Mouse (Mus musculus): ENCODE measurements around the gene Vmo1.
"Not testable (repeated sequence)": the region's sequence is repeated elsewhere in the genome, so short reads cannot be mapped to it uniquely, and the experiment has no call there.

The Vmo1 gene

GRCm38 (mm10) chr11:70485498-70485897, 28.9 kb downstream of the Vmo1 start:
- in situ Hi-C loops (cut with MboI, MseI): no loop called here

GRCm38 (mm10) chr11:70474872-70475534, 39.4 kb downstream of the Vmo1 start:
- in situ Hi-C loops (cut with MboI, MseI): no loop called here

- in situ Hi-C loops (cut with MboI, MseI): not testable (repeated sequence)
Observed at GRCm38 (mm10) chr11:70473291-70473690, 41.1 kb downstream of the Vmo1 start.

GRCm38 (mm10) chr11:70472716-70473115, 41.7 kb downstream of the Vmo1 start:
- in situ Hi-C loops (cut with MboI, MseI): no loop called here

GRCm38 (mm10) chr11:70469764-70470163, 44.7 kb downstream of the Vmo1 start:
- in situ Hi-C loops (cut with MboI, MseI): no loop called here

- in situ Hi-C loops (cut with MboI, MseI): no loop called here
Observed at GRCm38 (mm10) chr11:70467902-70468619, 46.4 kb downstream of the Vmo1 start.

GRCm38 (mm10) chr11:70465824-70466223, 48.6 kb downstream of the Vmo1 start:
- in situ Hi-C loops (cut with MboI, MseI): no loop called here

GRCm38 (mm10) chr11:70465211-70465610, 49.2 kb downstream of the Vmo1 start:
- in situ Hi-C loops (cut with MboI, MseI): no loop called here

- in situ Hi-C loops (cut with MboI, MseI): loop anchor here in 1 of 2 experiments (5.0 kb wide), 1 partner anchor 47 kb away; no protein-coding TSS in a partner anchor
Observed at GRCm38 (mm10) chr11:70463970-70464369, 50.4 kb downstream of the Vmo1 start.

Measured in T-helper 17 cell (primary cell).